Mouse (Mus musculus): ENCODE measurements around the gene Zan. TPM values are rescaled to one million over a fixed set of nuclear protein-coding genes. Genes with fewer than 3 reads are reported as not detected.
A peak's percentile ranks its signal among the peaks of the same experiment; 100 is the strongest.

Gene Zan
- polyA plus RNA-seq, 1 experiment from 2014 or later, result 1.1 TPM

- no peak overlapping the region for H3K27ac ChIP-seq (ENCODE audit: low read length)
- H3K27me3 ChIP-seq (ENCODE audit: control insufficient read depth, insufficient read depth, low read length), result no peaks in the 10 kb centered on the region
- no peak overlapping the region for H3K9ac ChIP-seq (replicated peaks; ENCODE audit: low read depth, low read length)
- 37% methylated on average over 7 of the region's 7 CpGs for WGBS
- H3K4me3 ChIP-seq (ENCODE audit: low read depth, low read length), result no peak overlapping the region
- H3K9me3 ChIP-seq (ENCODE audit: control insufficient read depth, low read depth, low read length), result no peaks in the 10 kb centered on the region
- no peak for ATAC-seq (ENCODE audit: insufficient number of reproducible peaks, insufficient read depth, low FRiP score, low read depth)
- no peak overlapping the region for H3K4me2 ChIP-seq (replicated peaks; ENCODE audit: low read depth, low read length)
- H3K4me1 ChIP-seq (ENCODE audit: control insufficient read depth, insufficient read depth, low read length), result peaks cover 17% of the 10 kb centered on the region
- no peaks in the 10 kb centered on the region for H3K36me3 ChIP-seq (ENCODE audit: control insufficient read depth, insufficient read depth, low read length)
Measured at GRCm38 (mm10) chr5:137342407-137343012, 134.4 kb downstream of the Zan start.

- Histone ChIP-seq H3K9ac (replicated peaks; ENCODE audit: low read depth, low read length) (no peak overlapping the region), H3K27me3 (ENCODE audit: control insufficient read depth, insufficient read depth, low read length) (no peaks in the 10 kb centered on the region), H3K4me1 (ENCODE audit: control insufficient read depth, insufficient read depth, low read length) (peaks cover 11% of the 10 kb centered on the region), H3K36me3 (ENCODE audit: control insufficient read depth, insufficient read depth, low read length) (no peaks in the 10 kb centered on the region), H3K4me2 (replicated peaks; ENCODE audit: low read depth, low read length) (no peak overlapping the region; the same call in 1 of the 2 replicates), H3K4me3 (ENCODE audit: low read depth, low read length) (no peak overlapping the region), H3K27ac (ENCODE audit: low read length) (no peak overlapping the region; the same call in 1 of the 2 replicates), H3K9me3 (ENCODE audit: control insufficient read depth, low read depth, low read length) (no peaks in the 10 kb centered on the region)
- ATAC-seq (ENCODE audit: insufficient number of reproducible peaks, insufficient read depth, low FRiP score, low read depth), result no peak
- 70% methylated on average over 6 of the region's 6 CpGs for WGBS
Measured at GRCm38 (mm10) chr5:137340222-137340621, 136.6 kb downstream of the Zan start.

- Histone ChIP-seq H3K9me3 (ENCODE audit: control insufficient read depth, low read depth, low read length) (no peaks in the 10 kb centered on the region), H3K36me3 (ENCODE audit: control insufficient read depth, insufficient read depth, low read length) (no peaks in the 10 kb centered on the region), H3K4me3 (ENCODE audit: low read depth, low read length) (peak overlapping the region; percentile 39), H3K4me2 (replicated peaks; ENCODE audit: low read depth, low read length) (peak overlapping the region; percentile 77), H3K9ac (replicated peaks; ENCODE audit: low read depth, low read length) (peak overlapping the region; percentile 47; the same call in 1 of the 2 replicates), H3K27me3 (ENCODE audit: control insufficient read depth, insufficient read depth, low read length) (no peaks in the 10 kb centered on the region), H3K4me1 (ENCODE audit: control insufficient read depth, insufficient read depth, low read length) (peaks cover 11% of the 10 kb centered on the region), H3K27ac (ENCODE audit: low read length) (peak overlapping the region; percentile 71; the same call in 1 of the 2 replicates)
- peak; percentile 57; the same call in 1 of the 2 replicates for ATAC-seq (ENCODE audit: insufficient number of reproducible peaks, insufficient read depth, low FRiP score, low read depth)
- 12% methylated on average over 22 of the region's 22 CpGs for WGBS
Measured at GRCm38 (mm10) chr5:137339290-137339979, 137.4 kb downstream of the Zan start.

- peak overlapping the region; percentile 77 for H3K4me2 ChIP-seq (replicated peaks; ENCODE audit: low read depth, low read length)
- H3K9me3 ChIP-seq (ENCODE audit: control insufficient read depth, low read depth, low read length), result no peaks in the 10 kb centered on the region
- peaks cover 11% of the 10 kb centered on the region for H3K4me1 ChIP-seq (ENCODE audit: control insufficient read depth, insufficient read depth, low read length)
- H3K4me3 ChIP-seq (ENCODE audit: low read depth, low read length), result peak overlapping the region; percentile 39
- 2% methylated on average over 11 of the region's 11 CpGs for WGBS
- H3K36me3 ChIP-seq (ENCODE audit: control insufficient read depth, insufficient read depth, low read length), result no peaks in the 10 kb centered on the region
- no peaks in the 10 kb centered on the region for H3K27me3 ChIP-seq (ENCODE audit: control insufficient read depth, insufficient read depth, low read length)
- H3K27ac ChIP-seq (ENCODE audit: low read length), result peak overlapping the region; percentile 58
- no peak for ATAC-seq (ENCODE audit: insufficient number of reproducible peaks, insufficient read depth, low FRiP score, low read depth)
- H3K9ac ChIP-seq (replicated peaks; ENCODE audit: low read depth, low read length), result peak overlapping the region; percentile 47
Measured at GRCm38 (mm10) chr5:137338663-137339289, 138.1 kb downstream of the Zan start.

- Histone ChIP-seq H3K9me3 (ENCODE audit: control insufficient read depth, low read depth, low read length) (no peaks in the 10 kb centered on the region), H3K27me3 (ENCODE audit: control insufficient read depth, insufficient read depth, low read length) (no peaks in the 10 kb centered on the region), H3K4me3 (ENCODE audit: low read depth, low read length) (peak overlapping the region; percentile 39), H3K27ac (ENCODE audit: low read length) (peak overlapping the region; percentile 58), H3K4me2 (replicated peaks; ENCODE audit: low read depth, low read length) (peak overlapping the region; percentile 77), H3K36me3 (ENCODE audit: control insufficient read depth, insufficient read depth, low read length) (no peaks in the 10 kb centered on the region), H3K4me1 (ENCODE audit: control insufficient read depth, insufficient read depth, low read length) (peaks cover 11% of the 10 kb centered on the region), H3K9ac (replicated peaks; ENCODE audit: low read depth, low read length) (peak overlapping the region; percentile 47)
- peak; percentile 83 for ATAC-seq (ENCODE audit: insufficient number of reproducible peaks, insufficient read depth, low FRiP score, low read depth)
- 1% methylated on average over 19 of the region's 19 CpGs for WGBS
Measured at GRCm38 (mm10) chr5:137338256-137338655, 138.6 kb downstream of the Zan start.

- H3K36me3 ChIP-seq (ENCODE audit: control insufficient read depth, insufficient read depth, low read length), result no peaks in the 10 kb centered on the region
- WGBS, result 52% methylated on average over 8 of the region's 8 CpGs
- H3K4me1 ChIP-seq (ENCODE audit: control insufficient read depth, insufficient read depth, low read length), result peaks cover 11% of the 10 kb centered on the region
- H3K9ac ChIP-seq (replicated peaks; ENCODE audit: low read depth, low read length), result no peak overlapping the region
- H3K27me3 ChIP-seq (ENCODE audit: control insufficient read depth, insufficient read depth, low read length), result no peaks in the 10 kb centered on the region
- no peak for ATAC-seq (ENCODE audit: insufficient number of reproducible peaks, insufficient read depth, low FRiP score, low read depth)
- H3K4me2 ChIP-seq (replicated peaks; ENCODE audit: low read depth, low read length), result no peak overlapping the region
- H3K27ac ChIP-seq (ENCODE audit: low read length), result no peak overlapping the region
- H3K9me3 ChIP-seq (ENCODE audit: control insufficient read depth, low read depth, low read length), result no peaks in the 10 kb centered on the region
- H3K4me3 ChIP-seq (ENCODE audit: low read depth, low read length), result no peak overlapping the region
Measured at GRCm38 (mm10) chr5:137337190-137337589, 139.7 kb downstream of the Zan start.

- whole genome bisulfite sequencing, result 70% methylated on average over 6 of the region's 6 CpGs
- peaks cover 11% of the 10 kb centered on the region for H3K4me1 ChIP-seq (ENCODE audit: control insufficient read depth, insufficient read depth, low read length)
- H3K4me3 ChIP-seq (ENCODE audit: low read depth, low read length), result no peak overlapping the region
- ATAC-seq (ENCODE audit: insufficient number of reproducible peaks, insufficient read depth, low FRiP score, low read depth), result no peak
- no peaks in the 10 kb centered on the region for H3K36me3 ChIP-seq (ENCODE audit: control insufficient read depth, insufficient read depth, low read length)
- no peaks in the 10 kb centered on the region for H3K9me3 ChIP-seq (ENCODE audit: control insufficient read depth, low read depth, low read length)
- no peak overlapping the region for H3K4me2 ChIP-seq (replicated peaks; ENCODE audit: low read depth, low read length)
- H3K27ac ChIP-seq (ENCODE audit: low read length), result no peak overlapping the region
- no peak overlapping the region for H3K9ac ChIP-seq (replicated peaks; ENCODE audit: low read depth, low read length)
- H3K27me3 ChIP-seq (ENCODE audit: control insufficient read depth, insufficient read depth, low read length), result no peaks in the 10 kb centered on the region
Measured at GRCm38 (mm10) chr5:137335066-137335465, 141.8 kb downstream of the Zan start.

- Histone ChIP-seq H3K4me3 (ENCODE audit: low read depth, low read length) (peak overlapping the region; percentile 63; the same call in 1 of the 2 replicates), H3K27me3 (ENCODE audit: control insufficient read depth, insufficient read depth, low read length) (no peaks in the 10 kb centered on the region), H3K9ac (replicated peaks; ENCODE audit: low read depth, low read length) (no peak overlapping the region), H3K4me1 (ENCODE audit: control insufficient read depth, insufficient read depth, low read length) (peaks cover 6% of the 10 kb centered on the region; the same call in 1 of the 2 replicates), H3K4me2 (replicated peaks; ENCODE audit: low read depth, low read length) (peak overlapping the region; percentile 90), H3K27ac (ENCODE audit: low read length) (no peak overlapping the region), H3K36me3 (ENCODE audit: control insufficient read depth, insufficient read depth, low read length) (no peaks in the 10 kb centered on the region), H3K9me3 (ENCODE audit: control insufficient read depth, low read depth, low read length) (no peaks in the 10 kb centered on the region)
- 45% methylated on average over 10 of the region's 10 CpGs for WGBS
- ATAC-seq (ENCODE audit: insufficient number of reproducible peaks, insufficient read depth, low FRiP score, low read depth), result no peak
Measured at GRCm38 (mm10) chr5:137334317-137334716, 142.5 kb downstream of the Zan start.
